Mouse (Mus musculus) embryonic facial prominence, embryonic 10.5 days (tissue): ENCODE results near the gene Kin. TPM values are rescaled to one million over a fixed set of nuclear protein-coding genes. Genes with fewer than 3 reads are reported as not detected.
A peak's percentile ranks its signal among the peaks of the same experiment; 100 is the strongest.

ENCODE experiments used
- DNase-seq: peaks from one replicate; pipeline ENCODE4 v3.0.0-alpha.2; 2017; ENCODE audit warnings: low spot score
- H3K27ac ChIP-seq: fragments of 300-500 bp; sonication (generic); replicated peaks from 2 replicates; pipeline ENCODE4 v1.5.1; 2016; ENCODE audit warnings: mild to moderate bottlenecking
- H3K27me3 ChIP-seq: fragments of 300-500 bp; sonication (generic); replicated peaks from 2 replicates; pipeline ENCODE4 v1.6.1; 2016; ENCODE audit warnings: low read depth, mild to moderate bottlenecking; ENCODE audit not compliant: poor library complexity, severe bottlenecking
- H3K36me3 ChIP-seq: fragments of 300-500 bp; sonication (generic); replicated peaks from 2 replicates; pipeline ENCODE4 v1.6.1; 2016; ENCODE audit warnings: mild to moderate bottlenecking, moderate library complexity
- H3K4me1 ChIP-seq: fragments of 300-500 bp; sonication (generic); 2 replicates; pipeline ENCODE4 v1.6.1; 2016
- H3K4me3 ChIP-seq: fragments of 300-500 bp; sonication (generic); 2 replicates; pipeline ENCODE4 v1.5.1; 2016; ENCODE audit warnings: mild to moderate bottlenecking, moderate library complexity
- H3K9me3 ChIP-seq: fragments of 300-500 bp; sonication (generic); 2 replicates; pipeline ENCODE4 v1.6.1; 2016; ENCODE audit warnings: mild to moderate bottlenecking
- WGBS: fragments of 180-500 bp; shearing (Covaris S2); methylation state at CpG from one replicate; pipeline ENCODE4 v1.1.7; 2016; 5-methylcytosine and 5-hydroxymethylcytosine counted together
- polyA plus RNA-seq: library from polyadenylated mRNA; unstranded; fragments of >200 nt; fragmentation: Nextera tagmentation; extraction: Ambion mirVana; gene quantifications from 2 replicates; pipeline ENCODE4 v1.2.1, GENCODE M21; 2016

Gene Kin
- polyA plus RNA-seq, 1 experiment from 2014 or later: 35.5 TPM

DNA sequence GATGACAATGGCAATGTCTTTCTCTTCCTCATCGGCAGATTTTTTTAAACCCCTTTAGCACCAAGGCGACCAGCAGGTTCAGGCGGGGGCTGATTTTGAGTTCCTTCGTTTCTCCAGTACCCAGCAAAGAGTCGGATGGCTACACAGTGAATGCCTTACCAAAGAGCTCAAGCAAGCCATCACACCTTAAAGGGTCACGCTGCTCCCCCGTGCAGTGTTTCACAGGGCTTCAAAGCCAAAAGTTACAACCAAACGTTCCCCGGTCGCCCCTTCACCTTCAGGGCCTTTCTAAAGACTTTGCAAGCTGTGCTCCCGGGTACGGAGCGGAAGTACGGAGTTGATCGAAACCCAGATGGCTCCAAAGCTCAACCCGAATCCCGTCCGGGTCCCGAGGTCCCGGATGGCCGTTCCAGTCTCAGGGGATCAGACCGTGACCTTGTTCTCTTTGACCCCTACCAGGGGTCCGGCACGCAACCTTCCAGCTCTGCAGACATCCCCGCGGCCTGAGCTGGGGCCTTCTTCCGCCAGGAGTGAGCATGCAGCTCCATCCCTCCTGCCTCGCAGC, 566 bp upstream of the Kin start:
- WGBS: under 1% methylated on average over 28 of the region's 28 CpGs
- no peak for DNase-seq
- peaks cover 42% of the 10 kb centered on the region for H3K36me3 ChIP-seq
- peaks cover 31% of the 10 kb centered on the region for H3K4me1 ChIP-seq
- H3K9me3 ChIP-seq: no peaks in the 10 kb centered on the region
- peak overlapping the region; percentile 72 for H3K4me3 ChIP-seq
- H3K27ac ChIP-seq: peak overlapping the region; percentile 94
- H3K27me3 ChIP-seq: no peaks in the 10 kb centered on the region

GRCm38 (mm10) chr2:10081453-10082080, 1.2 kb downstream of the Kin start:
- Histone ChIP-seq H3K9me3 (no peaks in the 10 kb centered on the region), H3K4me3 (peak overlapping the region; percentile 72), H3K27me3 (no peaks in the 10 kb centered on the region), H3K27ac (no peak overlapping the region), H3K4me1 (peaks cover 27% of the 10 kb centered on the region), H3K36me3 (peaks cover 44% of the 10 kb centered on the region)
- no peak for DNase-seq
- WGBS: 85% methylated on average over 5 of the region's 5 CpGs

GRCm38 (mm10) chr2:10082737-10083136, 2.3 kb downstream of the Kin start:
- DNase-seq: no peak
- H3K36me3 ChIP-seq: peaks cover 55% of the 10 kb centered on the region
- H3K9me3 ChIP-seq: no peaks in the 10 kb centered on the region
- H3K27me3 ChIP-seq: no peaks in the 10 kb centered on the region
- H3K4me1 ChIP-seq: peaks cover 24% of the 10 kb centered on the region
- 56% methylated on average over 1 of the region's 1 CpGs for WGBS
- H3K4me3 ChIP-seq: no peak overlapping the region
- no peak overlapping the region for H3K27ac ChIP-seq

DNA sequence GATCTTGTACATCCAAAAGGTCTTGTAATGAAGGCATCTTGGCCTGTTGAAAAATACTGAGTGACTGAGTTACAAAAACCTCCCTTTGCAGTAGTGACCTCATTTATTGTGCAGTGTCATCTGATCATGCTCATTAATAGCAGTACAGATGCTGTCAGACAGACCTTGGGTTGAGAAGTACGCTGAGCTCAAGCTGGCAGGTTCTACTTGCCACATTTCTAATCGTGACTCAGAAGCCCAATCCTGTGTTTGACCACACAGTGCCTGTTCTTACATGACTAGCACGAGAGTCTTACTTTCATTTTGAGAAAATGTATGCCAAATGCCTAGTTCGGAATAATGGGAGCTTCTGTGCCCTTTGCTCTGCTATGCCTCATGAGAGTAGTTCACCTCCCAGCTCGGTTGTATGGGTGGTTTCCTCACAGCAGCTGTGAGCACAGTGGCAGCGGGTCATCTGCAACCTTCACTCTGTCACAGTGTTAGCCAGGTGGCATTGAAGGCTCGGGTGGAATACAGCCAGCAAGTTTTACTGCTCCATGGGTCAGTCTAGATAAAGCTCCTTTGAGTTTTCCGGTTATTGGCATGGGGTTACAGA, 7.0 kb downstream of the Kin start:
- DNase-seq: no peak
- no peaks in the 10 kb centered on the region for H3K4me1 ChIP-seq
- 88% methylated on average over 8 of the region's 8 CpGs for whole genome bisulfite sequencing
- H3K27me3 ChIP-seq: no peaks in the 10 kb centered on the region
- H3K36me3 ChIP-seq: peaks cover 96% of the 10 kb centered on the region
- no peaks in the 10 kb centered on the region for H3K9me3 ChIP-seq
- H3K27ac ChIP-seq: no peak overlapping the region
- no peak overlapping the region for H3K4me3 ChIP-seq

- Histone ChIP-seq H3K4me1 (no peaks in the 10 kb centered on the region), H3K36me3 (peaks cover 49% of the 10 kb centered on the region), H3K4me3 (no peak overlapping the region), H3K27ac (no peak overlapping the region), H3K27me3 (no peaks in the 10 kb centered on the region), H3K9me3 (no peaks in the 10 kb centered on the region)
- DNase-seq: no peak
- 89% methylated on average over 14 of the region's 14 CpGs for WGBS
These were observed 14.1 kb downstream of the Kin start for GRCm38 (mm10) chr2:10094327-10095100.

DNA sequence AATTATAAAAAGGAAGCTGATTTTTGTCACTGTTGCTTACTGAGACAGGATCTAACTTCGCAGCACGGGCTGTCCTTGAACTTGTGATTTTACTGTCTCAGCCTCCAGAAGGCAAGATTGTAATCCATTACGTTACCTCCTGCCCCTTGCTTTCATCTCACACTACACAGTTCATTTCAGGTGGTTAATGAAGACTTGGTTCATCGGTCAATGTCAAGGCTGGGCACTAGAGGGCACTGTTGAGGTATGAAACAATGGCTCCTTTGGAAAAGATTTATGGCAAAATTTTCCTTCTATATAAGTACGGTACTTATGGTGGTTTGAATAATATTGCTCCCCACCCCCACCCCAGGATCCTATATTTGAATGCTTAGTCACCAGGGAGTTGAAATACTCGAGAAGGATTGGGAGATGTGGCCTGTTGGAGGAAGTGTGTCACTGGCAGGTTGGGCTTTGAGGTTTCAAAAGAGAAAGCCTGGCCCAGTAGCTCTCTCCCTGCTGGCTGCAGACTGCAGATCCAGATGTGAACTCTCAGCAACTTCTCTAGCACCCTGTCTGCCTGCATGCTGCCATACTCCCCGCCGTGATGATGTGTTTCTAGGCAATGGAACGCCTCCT, 18.3 kb downstream of the Kin start:
- H3K27ac ChIP-seq: no peak overlapping the region
- no peaks in the 10 kb centered on the region for H3K9me3 ChIP-seq
- peaks cover 9% of the 10 kb centered on the region for H3K36me3 ChIP-seq
- H3K4me1 ChIP-seq: no peaks in the 10 kb centered on the region
- WGBS: 40% methylated on average over 9 of the region's 9 CpGs
- DNase-seq: peak; percentile 56
- no peak overlapping the region for H3K4me3 ChIP-seq
- no peaks in the 10 kb centered on the region for H3K27me3 ChIP-seq

- Histone ChIP-seq H3K9me3 (no peaks in the 10 kb centered on the region), H3K4me1 (no peaks in the 10 kb centered on the region), H3K36me3 (no peaks in the 10 kb centered on the region), H3K27me3 (no peaks in the 10 kb centered on the region), H3K27ac (no peak overlapping the region), H3K4me3 (no peak overlapping the region)
- DNase-seq: no peak
- WGBS: 87% methylated on average over 2 of the region's 2 CpGs
These were observed 20.1 kb downstream of the Kin start for GRCm38 (mm10) chr2:10100471-10100870.

- Histone ChIP-seq H3K27me3 (no peaks in the 10 kb centered on the region), H3K27ac (no peak overlapping the region), H3K4me3 (no peak overlapping the region), H3K36me3 (no peaks in the 10 kb centered on the region), H3K9me3 (no peaks in the 10 kb centered on the region), H3K4me1 (no peaks in the 10 kb centered on the region)
- DNase-seq: peak; percentile 42
- WGBS: 46% methylated on average over 6 of the region's 6 CpGs
These were observed 20.8 kb downstream of the Kin start for GRCm38 (mm10) chr2:10101180-10101579.

DNA sequence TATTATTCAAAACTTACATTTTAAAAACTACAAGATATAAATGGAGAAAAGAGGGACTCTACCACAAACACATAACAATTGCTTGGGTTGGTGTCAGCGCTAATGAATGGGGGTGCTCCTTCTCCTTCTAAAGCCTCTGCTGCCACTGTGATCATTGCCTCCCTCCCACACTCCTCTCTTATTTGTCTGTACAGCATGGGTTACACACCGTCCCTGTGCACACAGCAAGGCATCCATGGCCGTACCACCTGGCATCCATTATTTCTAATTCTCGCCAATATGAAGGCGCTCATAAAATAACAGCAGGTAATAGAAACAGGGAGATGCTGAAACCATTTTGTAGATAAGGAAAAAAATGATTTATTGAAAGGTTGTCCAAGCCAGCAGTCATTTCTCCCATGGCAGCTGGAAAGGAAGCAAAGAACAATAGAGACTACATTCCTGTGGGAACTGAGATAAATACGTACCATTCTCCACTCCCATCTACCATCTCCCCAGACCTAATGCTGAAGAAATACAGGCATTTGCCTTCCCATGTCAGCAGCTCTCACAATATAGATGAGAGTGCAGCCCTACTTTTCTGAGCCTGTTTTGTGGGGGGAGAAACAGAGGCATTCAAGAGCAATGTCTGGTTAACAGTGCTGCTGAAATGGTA, 28.3 kb downstream of the Kin start:
- 78% methylated on average over 6 of the region's 6 CpGs for WGBS
- no peaks in the 10 kb centered on the region for H3K9me3 ChIP-seq
- H3K36me3 ChIP-seq: no peaks in the 10 kb centered on the region
- H3K4me3 ChIP-seq: no peak overlapping the region
- H3K4me1 ChIP-seq: no peaks in the 10 kb centered on the region
- H3K27ac ChIP-seq: no peak overlapping the region
- H3K27me3 ChIP-seq: no peaks in the 10 kb centered on the region
- no peak for DNase-seq

GRCm38 (mm10) chr2:10118751-10119150, 38.4 kb downstream of the Kin start:
- no peaks in the 10 kb centered on the region for H3K27me3 ChIP-seq
- no peaks in the 10 kb centered on the region for H3K36me3 ChIP-seq
- no peak overlapping the region for H3K27ac ChIP-seq
- no peaks in the 10 kb centered on the region for H3K4me1 ChIP-seq
- no peak for DNase-seq
- H3K4me3 ChIP-seq: no peak overlapping the region
- no peaks in the 10 kb centered on the region for H3K9me3 ChIP-seq
- WGBS: 76% methylated on average over 1 of the region's 1 CpGs

DNA sequence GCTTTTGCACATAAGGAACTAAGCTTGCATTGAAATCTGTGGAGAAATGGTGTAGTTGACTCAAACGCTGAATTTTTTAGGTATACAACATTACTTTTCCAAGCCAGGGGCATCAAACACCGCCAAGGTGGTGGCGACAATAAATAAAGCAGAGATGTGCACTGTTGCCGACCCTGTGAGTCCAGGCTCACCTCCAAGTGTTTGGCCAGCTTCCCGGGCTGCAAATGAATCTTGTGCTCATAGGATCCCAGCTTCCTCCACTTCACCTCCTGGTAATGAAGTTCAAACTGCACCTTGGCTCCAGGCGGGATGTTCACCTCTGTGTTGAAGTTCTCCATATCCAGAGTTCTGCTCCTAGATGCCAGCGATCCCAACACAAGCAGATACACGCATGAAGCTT, 38.9 kb downstream of the Kin start:
- H3K9me3 ChIP-seq: no peaks in the 10 kb centered on the region
- 86% methylated on average over 8 of the region's 8 CpGs for WGBS
- H3K4me1 ChIP-seq: no peaks in the 10 kb centered on the region
- H3K27ac ChIP-seq: no peak overlapping the region
- no peaks in the 10 kb centered on the region for H3K36me3 ChIP-seq
- no peak for DNase-seq
- H3K4me3 ChIP-seq: no peak overlapping the region
- no peaks in the 10 kb centered on the region for H3K27me3 ChIP-seq

- H3K27ac ChIP-seq: no peak overlapping the region
- no peaks in the 10 kb centered on the region for H3K36me3 ChIP-seq
- no peaks in the 10 kb centered on the region for H3K9me3 ChIP-seq
- WGBS: 72% methylated on average over 3 of the region's 3 CpGs
- no peak overlapping the region for H3K4me3 ChIP-seq
- no peak for DNase-seq
- H3K27me3 ChIP-seq: no peaks in the 10 kb centered on the region
- no peaks in the 10 kb centered on the region for H3K4me1 ChIP-seq
These were observed 41.4 kb downstream of the Kin start for GRCm38 (mm10) chr2:10121826-10122225.
